Mouse (Mus musculus) MEL (cell line): ENCODE results near the gene St6galnac5. TPM values are rescaled to one million over a fixed set of nuclear protein-coding genes. Genes with fewer than 3 reads are reported as not detected.

Experiments used
- DNase-seq: peaks from one replicate; pipeline ENCODE4 v3.0.0; 2011; ENCODE audit warnings: low read depth, low spot score
- H3K27ac ChIP-seq: 2 replicates; pipeline ENCODE4 v1.5.1; 2012; ENCODE audit warnings: low read depth, mild to moderate bottlenecking, control low read depth, low read length, moderate library complexity; ENCODE audit not compliant: control insufficient read depth
- H3K27me3 ChIP-seq, 2 experiments: fragments of 150-350 bp in 1 of 2; sonication (generic) in 1 of 2; 2 replicates each; pipeline ENCODE4 v1.6.1; 2012; ENCODE audit warnings: low read length in 2 of 2, mild to moderate bottlenecking in 2 of 2, improper control_type of control experiment in 1 of 2, moderate library complexity in 1 of 2; ENCODE audit not compliant: insufficient read depth in 2 of 2, control insufficient read depth in 1 of 2
- H3K36me3 ChIP-seq, 2 experiments: 2 replicates each; pipeline ENCODE4 v1.6.1; 2012 to 2014; ENCODE audit warnings: low read length in 2 of 2, improper control_type of control experiment in 1 of 2, inconsistent platforms in 1 of 2, mild to moderate bottlenecking in 1 of 2; ENCODE audit not compliant: insufficient read depth in 2 of 2, control insufficient read depth in 1 of 2
- H3K4me1 ChIP-seq, 2 experiments: fragments of 150-350 bp in 1 of 2; sonication (generic) in 1 of 2; 2 replicates each; pipeline ENCODE4 v1.6.1; 2012; ENCODE audit warnings: low read length in 2 of 2, improper control_type of control experiment in 1 of 2, mild to moderate bottlenecking in 1 of 2; ENCODE audit not compliant: insufficient read depth in 2 of 2, control insufficient read depth in 1 of 2
- H3K4me3 ChIP-seq, 2 experiments: fragments of 150-350 bp in 1 of 2; sonication (generic) in 1 of 2; 2 replicates each; pipeline ENCODE4 v1.5.1; 2012; ENCODE audit warnings: low read depth in 2 of 2, low read length in 2 of 2, mild to moderate bottlenecking in 2 of 2, moderate library complexity in 2 of 2, control low read depth in 1 of 2, improper control_type of control experiment in 1 of 2; ENCODE audit not compliant: control insufficient read depth in 1 of 2, insufficient read depth in 1 of 2
- H3K79me2 ChIP-seq: 2 replicates; pipeline ENCODE4 v1.6.1; 2012; ENCODE audit warnings: mild to moderate bottlenecking, low read length, moderate library complexity; ENCODE audit not compliant: control insufficient read depth, poor library complexity, insufficient read depth
- H3K9ac ChIP-seq: 2 replicates; pipeline ENCODE4 v1.6.1; 2012; ENCODE audit warnings: low read depth, mild to moderate bottlenecking, control low read depth, low read length, moderate library complexity; ENCODE audit not compliant: control insufficient read depth, poor library complexity, severe bottlenecking
- H3K9me3 ChIP-seq: fragments of 150-350 bp; sonication (generic); replicated peaks from 2 replicates; pipeline ENCODE4 v1.6.1; 2012; ENCODE audit warnings: mild to moderate bottlenecking, low read length, improper control_type of control experiment, moderate library complexity; ENCODE audit not compliant: insufficient read depth
- BHLHE40 ChIP-seq: IDR thresholded peaks from 2 replicates; pipeline ENCODE4 v1.6.1; 2012; ENCODE audit warnings: low read depth, mild to moderate bottlenecking, inconsistent platforms, low read length, improper control_type of control experiment, borderline replicate concordance
- CTCF ChIP-seq, 3 experiments: IDR thresholded peaks in 2 of 3; conservative IDR thresholded peaks in 1 of 3; 2 replicates each; pipeline ENCODE4 v1.5.1; 2011 to 2012; ENCODE audit warnings: low read length in 3 of 3, low read depth in 2 of 3, mild to moderate bottlenecking in 2 of 3, improper control_type of control experiment in 1 of 3, inconsistent platforms in 1 of 3, mixed read lengths in 1 of 3, moderate library complexity in 1 of 3; ENCODE audit not compliant: control insufficient read depth in 1 of 3, insufficient read depth in 1 of 3, poor library complexity in 1 of 3, severe bottlenecking in 1 of 3
- ETS1 ChIP-seq: IDR thresholded peaks from 2 replicates; pipeline ENCODE4 v1.6.1; 2012; ENCODE audit warnings: low read depth, mild to moderate bottlenecking, inconsistent platforms, low read length, improper control_type of control experiment, moderate library complexity
- GATA1 ChIP-seq: IDR thresholded peaks from 2 replicates; pipeline ENCODE4 v1.6.1; 2011; ENCODE audit warnings: low read depth, low read length, improper control_type of control experiment
- HCFC1 ChIP-seq: IDR thresholded peaks from 2 replicates; pipeline ENCODE4 v1.6.1; 2012; ENCODE audit warnings: low read depth, mild to moderate bottlenecking, inconsistent platforms, low read length, improper control_type of control experiment, moderate library complexity
- MAFK ChIP-seq: IDR thresholded peaks from 2 replicates; pipeline ENCODE4 v1.6.1; 2011; ENCODE audit warnings: low read depth, mild to moderate bottlenecking, low read length, improper control_type of control experiment, borderline replicate concordance
- MAX ChIP-seq: IDR thresholded peaks from 2 replicates; pipeline ENCODE4 v1.6.1; 2011; ENCODE audit warnings: low read length, improper control_type of control experiment
- MYB ChIP-seq: IDR thresholded peaks from 2 replicates; pipeline ENCODE4 v1.6.1; 2011; ENCODE audit warnings: mild to moderate bottlenecking, low read depth, low read length, improper control_type of control experiment
- MYC ChIP-seq: IDR thresholded peaks from 2 replicates; pipeline ENCODE4 v1.6.1; 2011; ENCODE audit warnings: low read depth, mild to moderate bottlenecking, low read length, improper control_type of control experiment, moderate library complexity
- NRF1 ChIP-seq: IDR thresholded peaks from 2 replicates; pipeline ENCODE4 v1.6.1; 2014; ENCODE audit warnings: low read depth, mild to moderate bottlenecking, inconsistent platforms, low read length, improper control_type of control experiment, moderate library complexity; ENCODE audit not compliant: poor library complexity, insufficient read depth, severe bottlenecking
- POLR2A ChIP-seq, 2 experiments: IDR thresholded peaks; 2 replicates each; pipeline ENCODE4 v1.6.1; 2011 to 2012; ENCODE audit warnings: low read length in 2 of 2, mild to moderate bottlenecking in 2 of 2, control low read depth in 1 of 2, improper control_type of control experiment in 1 of 2, low read depth in 1 of 2, moderate library complexity in 1 of 2; ENCODE audit not compliant: control insufficient read depth in 1 of 2, insufficient read depth in 1 of 2, poor library complexity in 1 of 2
- POLR2AphosphoS2 ChIP-seq: IDR thresholded peaks from 2 replicates; pipeline ENCODE4 v1.6.1; 2011; ENCODE audit warnings: low read length, improper control_type of control experiment
- RAD21 ChIP-seq: IDR thresholded peaks from 2 replicates; pipeline ENCODE4 v1.6.1; 2011; ENCODE audit warnings: mild to moderate bottlenecking, low read depth, low read length, improper control_type of control experiment
- RCOR1 ChIP-seq: IDR thresholded peaks from 2 replicates; pipeline ENCODE4 v1.6.1; 2012; ENCODE audit warnings: low read depth, mild to moderate bottlenecking, inconsistent platforms, low read length, improper control_type of control experiment
- SMC3 ChIP-seq: IDR thresholded peaks from 2 replicates; pipeline ENCODE4 v1.6.1; 2011; ENCODE audit warnings: low read depth, low read length, improper control_type of control experiment
- TAL1 ChIP-seq: IDR thresholded peaks from 2 replicates; pipeline ENCODE4 v1.6.1; 2012; ENCODE audit warnings: mild to moderate bottlenecking, inconsistent platforms, low read length, moderate library complexity, mixed read lengths
- USF2 ChIP-seq, 2 experiments: IDR thresholded peaks; 2 replicates each; pipeline ENCODE4 v1.6.1; 2011 to 2012; ENCODE audit warnings: improper control_type of control experiment in 2 of 2, low read length in 2 of 2, borderline replicate concordance in 1 of 2, inconsistent platforms in 1 of 2, low read depth in 1 of 2, mild to moderate bottlenecking in 1 of 2; ENCODE audit not compliant: insufficient read depth in 1 of 2
- ZC3H11A ChIP-seq: IDR thresholded peaks from 2 replicates; pipeline ENCODE4 v1.6.1; 2012; ENCODE audit warnings: low read depth, mild to moderate bottlenecking, inconsistent platforms, low read length, improper control_type of control experiment
- ZMIZ1 ChIP-seq: IDR thresholded peaks from 2 replicates; pipeline ENCODE4 v1.6.1; 2012; ENCODE audit warnings: low read depth, mild to moderate bottlenecking, inconsistent platforms, low read length, improper control_type of control experiment, moderate library complexity
- polyA plus RNA-seq, 2 experiments: library from polyadenylated mRNA; stranded (reverse) in 1 of 2; unstranded in 1 of 2; fragments of >175 nt in 1 of 2; fragments of >200 nt in 1 of 2; gene quantifications; 2 replicates each; pipeline versions ENCODE4 v1.2.1 to v1.2.4; 2012; ENCODE audit warnings: low replicate concordance in 2 of 2, low read depth in 1 of 2; ENCODE audit not compliant: insufficient read length in 2 of 2, insufficient read depth in 1 of 2, missing spikeins in 1 of 2
- total RNA-seq: library from RNA; depleted of rRNA; stranded (reverse); fragments of 300-350 nt; gene quantifications from 2 replicates; pipeline ENCODE4 v1.2.3, GENCODE M21; 2012

The St6galnac5 gene
- total and polyA plus RNA-seq, 3 experiments, result not detected

DNA sequence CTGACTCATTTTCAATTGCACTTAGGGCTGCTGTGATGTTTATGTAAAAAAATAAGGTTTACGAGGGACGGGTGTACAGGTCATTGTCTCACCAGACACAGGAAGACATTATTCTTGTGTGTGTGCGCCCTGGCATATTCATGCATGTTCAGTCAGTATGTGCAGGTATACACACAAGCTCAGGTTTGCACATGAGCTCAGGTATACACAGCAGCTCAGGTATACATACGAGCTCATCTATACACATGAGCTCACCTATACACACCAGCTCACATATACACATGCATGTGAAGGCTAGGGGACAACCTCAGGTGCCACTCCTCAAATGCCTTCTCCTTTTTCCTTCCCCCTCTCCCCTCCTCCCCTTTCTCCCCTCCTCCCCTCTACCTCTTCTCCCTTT, 120.6 kb downstream of the St6galnac5 start:
- Histone ChIP-seq H3K9ac (no peak overlapping the region), H3K4me3 (no peak overlapping the region), H3K9me3 (no peaks in the 10 kb centered on the region), H3K36me3 (no peaks in the 10 kb centered on the region), H3K27ac (no peak overlapping the region), H3K4me1 (no peaks in the 10 kb centered on the region), H3K79me2 (no peaks in the 10 kb centered on the region), H3K27me3 (peaks cover 4 to 10% of the 10 kb centered on the region in 2 experiments; a peak in 3 of 4 replicates)
- TF ChIP-seq HCFC1 (no peak), ZMIZ1 (no peak), USF2 (IDR thresholded peaks at IDR 0.05; ENCODE audit: borderline replicate concordance in 1 of 2, insufficient read depth in 1 of 2, low read depth in 1 of 2, low read length in 2 of 2) (no peak), RAD21 (no peak), GATA1 (no peak), RCOR1 (no peak), SMC3 (no peak), MYB (no peak), MAFK (no peak), MAX (no peak), POLR2A (IDR thresholded peaks at IDR 0.05; ENCODE audit: control insufficient read depth in 1 of 2, insufficient read depth in 1 of 2, low read depth in 1 of 2, low read length in 2 of 2, poor library complexity in 1 of 2) (no peak)
- DNase-seq, result no peak

GRCm38 (mm10) chr3:152856095-152856494, 126.0 kb downstream of the St6galnac5 start:
- Histone ChIP-seq H3K9ac (no peak overlapping the region), H3K9me3 (no peaks in the 10 kb centered on the region), H3K79me2 (no peaks in the 10 kb centered on the region)
- no peak for TF ChIP-seq CTCF (IDR thresholded peaks at IDR 0.05 in 2 of 3, conservative IDR thresholded peaks at IDR 0.05 in 1 of 3; ENCODE audit: control insufficient read depth in 1 of 3, insufficient read depth in 1 of 3, low read depth in 2 of 3, low read length in 3 of 3, poor library complexity in 1 of 3, severe bottlenecking in 1 of 3)
- no peak for TF ChIP-seq ETS1
- TF ChIP-seq MYC, result no peak
- no peak for TF ChIP-seq MAFK
- no peak for TF ChIP-seq USF2 (IDR thresholded peaks at IDR 0.05; ENCODE audit: borderline replicate concordance in 1 of 2, insufficient read depth in 1 of 2, low read depth in 1 of 2, low read length in 2 of 2)
- no peak for TF ChIP-seq POLR2AphosphoS2
- no peak for TF ChIP-seq ZC3H11A
- TF ChIP-seq ZMIZ1, result no peak
- no peak for TF ChIP-seq NRF1
- no peak for TF ChIP-seq BHLHE40
- no peak for TF ChIP-seq TAL1
- TF ChIP-seq, all 39 proteins: peak for 0
- no peak overlapping the region for H3K27ac ChIP-seq
- H3K36me3 ChIP-seq, result no peaks in the 10 kb centered on the region
- no peak for DNase-seq
- no peak overlapping the region for H3K4me3 ChIP-seq
- no peaks in the 10 kb centered on the region for H3K4me1 ChIP-seq
- peaks cover 10 to 14% of the 10 kb centered on the region in 2 experiments; a peak in 3 of 4 replicates for H3K27me3 ChIP-seq
